Mouse (Mus musculus) embryonic facial prominence, embryonic 15.5 days (tissue): ENCODE results near the gene Dmrt3. TPM values are rescaled to one million over a fixed set of nuclear protein-coding genes. Genes with fewer than 3 reads are reported as not detected.

Source experiments
- ATAC-seq: fragments of 200-750 bp; cut with Nextera tagmentation; 2 replicates; pipeline ENCODE4 v1.8.0; 2017; ENCODE audit warnings: low read depth, moderate TSS enrichment; ENCODE audit not compliant: insufficient number of reproducible peaks, low FRiP score, low TSS enrichment
- H3K27ac ChIP-seq: fragments of 300-500 bp; sonication (generic); replicated peaks from 2 replicates; pipeline ENCODE4 v1.5.1; 2015; ENCODE audit warnings: mild to moderate bottlenecking, inconsistent platforms
- H3K27me3 ChIP-seq: fragments of 300-500 bp; sonication (generic); 2 replicates; pipeline ENCODE4 v1.6.1; 2015; ENCODE audit warnings: inconsistent platforms
- H3K36me3 ChIP-seq: fragments of 300-500 bp; sonication (generic); 2 replicates; pipeline ENCODE4 v1.6.1; 2015; ENCODE audit warnings: mild to moderate bottlenecking, inconsistent platforms
- H3K4me1 ChIP-seq: fragments of 300-500 bp; sonication (generic); 2 replicates; pipeline ENCODE4 v1.6.1; 2015; ENCODE audit warnings: inconsistent platforms
- H3K4me2 ChIP-seq: fragments of 300-500 bp; sonication (generic); replicated peaks from 2 replicates; pipeline ENCODE4 v1.6.1; 2015; ENCODE audit warnings: mild to moderate bottlenecking, inconsistent platforms
- H3K4me3 ChIP-seq: fragments of 300-500 bp; sonication (generic); replicated peaks from 2 replicates; pipeline ENCODE4 v1.5.1; 2015; ENCODE audit warnings: mild to moderate bottlenecking, inconsistent platforms
- H3K9ac ChIP-seq: fragments of 300-500 bp; sonication (generic); 2 replicates; pipeline ENCODE4 v1.6.1; 2015; ENCODE audit warnings: inconsistent platforms
- H3K9me3 ChIP-seq: fragments of 300-500 bp; sonication (generic); replicated peaks from 2 replicates; pipeline ENCODE4 v1.6.1; 2016; ENCODE audit warnings: inconsistent platforms
- WGBS: fragments of 180-500 bp; shearing (Covaris S2); methylation state at CpG from one replicate; pipeline ENCODE4 v1.1.7; 2015; 5-methylcytosine and 5-hydroxymethylcytosine counted together
- polyA plus RNA-seq: library from polyadenylated mRNA; unstranded; fragments of >200 nt; fragmentation: Nextera tagmentation; extraction: Ambion mirVana; gene quantifications from 2 replicates; pipeline ENCODE4 v1.2.1, GENCODE M21; 2015

Dmrt3 gene
- polyA plus RNA-seq, 1 experiment from 2014 or later = 4.2 TPM

DNA sequence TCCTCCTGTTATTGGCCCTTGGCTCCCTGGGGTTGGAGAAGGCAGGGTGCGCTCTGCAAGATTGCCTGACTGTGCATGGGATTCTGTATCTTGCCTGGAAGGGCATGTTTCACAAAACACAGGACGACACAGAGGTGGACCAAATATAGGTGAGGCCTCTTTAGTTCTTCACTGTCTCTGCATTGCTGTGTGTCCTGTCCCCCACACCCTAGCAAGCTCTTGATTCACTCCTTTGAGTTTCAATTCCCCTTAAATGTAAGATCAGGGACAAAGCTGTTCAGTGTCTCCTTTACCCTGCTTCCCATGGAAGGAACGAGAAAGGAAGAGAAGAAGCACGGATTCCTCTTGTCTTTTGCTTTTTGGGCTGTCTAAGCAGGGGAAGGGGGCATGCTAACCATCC, 57.7 kb downstream of the Dmrt3 start:
- no peak for ATAC-seq
- H3K27ac ChIP-seq = no peak overlapping the region
- peaks cover 89% of the 10 kb centered on the region for H3K27me3 ChIP-seq
- peaks cover 20% of the 10 kb centered on the region for H3K4me1 ChIP-seq
- no peak overlapping the region for H3K4me2 ChIP-seq
- no peaks in the 10 kb centered on the region for H3K36me3 ChIP-seq
- H3K9me3 ChIP-seq = no peaks in the 10 kb centered on the region
- no peak overlapping the region for H3K4me3 ChIP-seq
- WGBS = 35% methylated on average over 4 of the region's 4 CpGs
- H3K9ac ChIP-seq = no peak overlapping the region

DNA sequence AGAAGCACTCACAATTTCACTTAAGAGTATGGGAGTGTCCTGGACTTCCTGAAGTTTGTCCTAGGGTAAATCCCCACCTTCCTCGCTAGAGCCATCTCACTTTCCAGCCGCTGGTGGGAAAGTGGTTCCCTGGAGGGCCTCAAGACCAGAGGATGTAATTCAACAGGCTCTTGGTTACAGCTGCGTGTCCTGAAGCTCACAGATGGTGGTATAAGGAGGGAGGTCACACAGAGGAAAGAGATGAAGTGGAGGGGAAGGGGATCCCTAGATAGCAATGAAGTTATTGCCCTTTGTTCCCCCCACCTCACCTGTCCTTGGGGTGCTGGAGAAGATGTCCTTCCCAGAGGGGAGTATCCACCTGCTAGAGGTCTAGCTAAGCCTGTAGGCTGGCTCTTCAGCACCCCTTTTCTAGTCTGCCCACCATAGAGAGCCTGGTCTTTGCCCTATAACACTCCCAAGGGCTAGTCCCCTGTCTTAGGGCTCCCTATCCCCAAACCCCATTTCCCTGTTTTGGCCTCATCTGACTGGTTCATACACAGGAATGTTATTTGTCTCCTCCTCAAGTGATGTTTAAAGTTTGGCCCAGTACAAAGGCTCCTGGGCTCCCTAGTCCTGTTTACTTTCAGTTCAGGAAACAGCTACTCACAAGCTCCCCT, 59.6 kb downstream of the Dmrt3 start:
- Histone ChIP-seq H3K4me2 (no peak overlapping the region), H3K27me3 (peaks cover 95% of the 10 kb centered on the region), H3K9me3 (no peaks in the 10 kb centered on the region), H3K4me3 (no peak overlapping the region), H3K9ac (no peak overlapping the region), H3K36me3 (no peaks in the 10 kb centered on the region), H3K4me1 (peaks cover 27% of the 10 kb centered on the region), H3K27ac (no peak overlapping the region)
- 9% methylated on average over 3 of the region's 3 CpGs for WGBS
- no peak for ATAC-seq

DNA sequence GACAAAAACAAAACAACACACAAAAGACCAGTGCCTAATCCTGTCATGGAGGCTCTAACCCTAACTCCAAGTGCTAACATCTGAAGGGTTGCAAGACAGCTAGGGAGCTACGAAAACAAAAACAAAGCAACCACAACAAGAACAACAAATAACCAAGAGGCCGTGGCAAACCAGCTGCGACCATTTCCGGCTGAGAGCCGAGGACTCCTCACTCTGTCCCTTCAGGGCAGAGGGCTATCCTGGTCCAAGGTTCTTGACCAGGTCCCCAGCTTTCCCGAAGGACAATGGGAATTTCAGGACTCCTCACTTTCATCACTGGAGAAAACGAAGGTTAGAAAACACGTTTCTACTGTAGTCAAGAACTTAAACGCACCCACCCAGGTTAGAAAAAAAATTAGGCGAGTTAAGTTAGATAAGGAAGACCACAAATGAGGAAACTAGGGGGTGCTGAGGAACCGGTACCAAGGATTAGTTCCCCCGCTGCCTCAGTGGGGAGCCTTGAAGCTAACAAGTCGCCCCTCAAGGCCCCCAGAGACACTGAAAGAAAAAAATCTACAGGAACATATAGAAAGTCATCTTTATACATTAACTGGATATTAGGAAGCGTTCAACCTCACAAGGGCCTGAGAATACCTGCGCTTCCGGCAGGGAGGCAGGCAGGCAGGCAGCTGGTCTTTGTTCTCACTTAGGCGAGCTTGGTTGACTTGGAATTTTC, 60.6 kb downstream of the Dmrt3 start:
- WGBS = 4% methylated on average over 17 of the region's 17 CpGs
- Histone ChIP-seq H3K27ac (no peak overlapping the region), H3K9ac (no peak overlapping the region), H3K4me3 (0 out of 2 replicates have a peak overlapping the region, but pooled peaks have one; percentile 1), H3K4me1 (peaks cover 24% of the 10 kb centered on the region), H3K4me2 (no peak overlapping the region), H3K36me3 (no peaks in the 10 kb centered on the region), H3K9me3 (no peaks in the 10 kb centered on the region), H3K27me3 (peaks cover 95% of the 10 kb centered on the region)
- no peak for ATAC-seq

DNA sequence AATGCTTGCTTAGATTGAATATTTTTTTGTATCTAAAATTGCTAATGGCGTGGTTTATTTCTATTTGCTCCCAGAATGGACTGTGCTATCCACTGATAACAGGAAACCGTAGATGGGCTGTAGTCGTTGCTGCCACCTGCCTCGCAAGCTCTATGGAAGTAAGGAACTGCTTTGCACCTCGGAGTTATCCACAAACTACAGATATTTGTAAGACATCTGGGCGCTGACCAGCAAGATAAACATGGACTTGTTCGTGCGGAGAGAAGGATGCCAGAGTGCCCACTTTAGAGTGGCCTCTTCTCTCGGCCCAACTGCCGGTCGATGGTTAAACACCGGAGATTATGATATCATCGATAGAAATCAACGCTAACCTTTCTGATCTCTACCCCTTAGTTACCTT, 61.6 kb downstream of the Dmrt3 start:
- ATAC-seq = no peak
- Histone ChIP-seq H3K9me3 (no peaks in the 10 kb centered on the region), H3K27me3 (peaks cover 98% of the 10 kb centered on the region), H3K4me1 (peaks cover 18% of the 10 kb centered on the region), H3K9ac (no peak overlapping the region), H3K36me3 (no peaks in the 10 kb centered on the region), H3K4me3 (peak overlapping the region; percentile 47), H3K27ac (no peak overlapping the region), H3K4me2 (peak overlapping the region; percentile 78)
- WGBS = 1% methylated on average over 14 of the region's 14 CpGs

DNA sequence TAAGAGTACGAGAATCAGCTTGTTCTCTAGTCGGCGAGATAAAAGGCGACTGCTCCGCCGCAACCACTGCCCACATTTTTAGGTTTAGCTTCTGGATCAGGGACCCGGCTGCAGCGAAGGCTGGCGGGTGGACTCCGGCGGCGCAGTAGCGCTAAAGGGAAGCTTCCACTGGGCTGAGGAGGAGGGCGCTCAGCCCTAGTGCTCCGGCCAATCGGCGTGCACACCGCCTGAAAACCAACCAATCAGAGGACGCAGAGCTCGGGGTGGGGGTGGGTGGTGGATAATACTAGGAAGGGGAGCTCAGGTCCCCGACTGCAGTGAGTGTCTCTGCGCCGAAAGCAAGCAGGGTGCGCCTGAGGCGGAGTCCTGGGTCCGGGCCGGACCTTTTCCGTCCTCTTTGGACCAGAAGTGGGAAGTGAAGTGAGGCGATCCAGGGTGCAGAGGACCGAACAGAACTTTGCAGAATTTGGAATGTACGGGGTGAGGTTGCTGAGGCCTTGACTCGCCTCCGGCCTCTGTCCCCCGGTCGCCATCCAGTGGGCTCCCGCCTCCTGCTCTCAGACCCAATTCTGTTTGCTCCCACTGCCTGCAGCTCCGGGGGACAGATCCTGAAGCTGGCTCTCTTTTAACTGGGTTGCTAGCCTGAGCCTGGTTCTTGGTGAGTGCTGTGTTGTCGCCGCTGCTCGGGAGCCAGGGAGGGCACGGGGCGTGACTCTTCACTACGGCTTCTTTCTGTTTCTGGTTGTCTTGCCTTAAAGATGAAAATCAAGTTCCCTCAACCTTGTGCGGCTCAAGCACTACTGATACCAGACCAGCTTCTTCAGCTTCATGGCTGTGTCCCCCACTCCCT, 62.2 kb downstream of the Dmrt3 start, which contains the start of gene Dmrt2:
Gene Dmrt2 (plus strand): TSS at position 311 of the 850 bp plus-strand sequence.
- peak; percentile 95 for ATAC-seq
- no peak within 1 kb of the TSS for H3K9ac ChIP-seq

More for the DNA sequence above, 62.2 kb downstream of the Dmrt3 start, which contains the start of gene Dmrt2:
- H3K4me3 ChIP-seq = peak within 1 kb of the TSS; percentile 47
- under 1% methylated on average over 44 of the region's 44 CpGs for WGBS
- H3K27me3 ChIP-seq = peaks cover 96% of the 10 kb centered on the region
- H3K4me2 ChIP-seq = peak within 1 kb of the TSS; percentile 78
- no peaks in the 10 kb centered on the region for H3K36me3 ChIP-seq
- H3K4me1 ChIP-seq = peaks cover 18% of the 10 kb centered on the region
- H3K9me3 ChIP-seq = no peaks in the 10 kb centered on the region
- H3K27ac ChIP-seq = no peak within 1 kb of the TSS

Other genes starting within 250 kb of the Dmrt3 start
- 0.18 and 0.33 TPM in 2 replicates for gene Dmrt1, start 104.7 kb upstream of the Dmrt3 start, polyA plus RNA-seq
- 8.9 and 9.6 TPM in 2 replicates for gene Dmrt2, start 62.1 kb downstream of the Dmrt3 start, polyA plus RNA-seq